ENCODE assay signal across 32 mouse cellular contexts in the genomic region with DNA sequence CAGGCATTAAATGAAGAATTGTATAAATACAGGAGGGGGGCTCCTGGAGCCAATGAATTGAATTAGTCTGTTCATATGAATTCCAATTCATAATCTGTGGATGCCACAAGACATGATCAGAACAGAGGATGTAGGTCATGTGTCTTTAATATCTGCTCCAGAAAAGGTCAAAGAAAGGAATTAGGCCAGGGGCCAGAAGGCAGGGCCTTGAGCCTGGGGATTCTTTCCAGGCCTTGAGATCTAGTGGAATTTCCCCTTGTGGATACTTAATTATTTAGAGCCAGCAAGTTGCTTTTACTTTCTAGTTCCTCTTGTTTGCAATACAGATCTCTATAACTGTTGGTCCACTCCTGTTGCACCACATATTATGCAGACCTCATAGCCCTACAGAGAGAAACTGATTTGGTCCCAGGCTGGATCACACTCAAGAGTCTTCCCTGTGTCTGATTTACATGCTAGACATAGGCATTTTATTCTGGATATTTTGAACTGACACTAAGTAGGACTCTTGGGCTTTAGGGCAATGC. TPM values are rescaled to one million over a fixed set of nuclear protein-coding genes. Genes with fewer than 3 reads are reported as not detected.
DNase-seq lines count a peak whose midpoint lies in the region; ATAC-seq and TF ChIP-seq lines count a peak whose summit lies in the region.
"Had no signal": no experiment of that assay in that cellular context is flagged by ENCODE, and none has a peak within 500 bp of the region (broad histone marks: within the 10 kb centered on the region; RNA-seq: fewer than 3 reads in every experiment).

No protein-coding gene starts in this region.

- ATAC-seq in midbrain, embryonic 11.5 days (ENCODE audit: low FRiP score) = no peak
- ATAC-seq in midbrain, embryonic 13.5 days = no peak
- ATAC-seq: activated CD4-positive, CD25-positive, alpha-beta regulatory T cell, adult 4 months; forebrain, embryonic 16.5 days; hindbrain, postnatal 0 days; intestine, embryonic 15.5 days had no signal

- H3K27me3 ChIP-seq in midbrain, embryonic 11.5 days (ENCODE audit: control insufficient read depth, insufficient read depth, low read length) = no peaks in the 10 kb centered on the region
- H3K27me3 ChIP-seq in midbrain, embryonic 13.5 days = no peaks in the 10 kb centered on the region
- H3K27me3 ChIP-seq in heart, embryonic 10.5 days (ENCODE audit: insufficient read depth, poor library complexity, severe bottlenecking) = no peaks in the 10 kb centered on the region
- H3K27me3 ChIP-seq: CH12.LX; heart, embryonic 15.5 days; hindbrain, embryonic 12.5 days; intestine, embryonic 15.5 days; kidney, embryonic 15.5 days; limb, embryonic 13.5 days; liver, embryonic 13.5 days; megakaryocyte, embryonic 14.5 days; neural tube, embryonic 12.5 days had no signal

- H3K4me1 ChIP-seq in midbrain, embryonic 11.5 days (ENCODE audit: control insufficient read depth, insufficient read depth, low read length) = no peaks in the 10 kb centered on the region
- H3K4me1 ChIP-seq in midbrain, embryonic 13.5 days (replicated peaks) = peaks cover 6% of the 10 kb centered on the region
- H3K4me1 ChIP-seq in heart, embryonic 10.5 days = no peaks in the 10 kb centered on the region
- H3K4me1 ChIP-seq: heart, embryonic 15.5 days; hindbrain, embryonic 12.5 days; intestine, embryonic 15.5 days; kidney, embryonic 15.5 days; limb, embryonic 13.5 days; liver, embryonic 13.5 days; megakaryocyte, embryonic 14.5 days; neural tube, embryonic 12.5 days had no signal

- peak; percentile 28 for DNase-seq in heart, adult 8-10 months (ENCODE audit: low spot score)
- DNase-seq in heart, postnatal 10 days = no peak
- peak; percentile 53 for DNase-seq in midbrain, embryonic 11.5 days (ENCODE audit: low spot score, missing footprints)
- DNase-seq in gastrocnemius, adult 2 months = no peak
- DNase-seq in heart, embryonic 10.5 days (ENCODE audit: low spot score) = no peak
- DNase-seq: B cell, adult 2 months; cerebellum, adult 18-20 months; cerebellum, postnatal 10 days; heart, postnatal 36 days; kidney, postnatal 25 days; liver, embryonic 13.5 days; lung, adult 18-20 months; lung, postnatal 10 days; midbrain, embryonic 14.5 days; right cerebral cortex, adult 18-20 months; spleen, adult 18-20 months; thymus, postnatal 14 days had no signal

- no peak overlapping the region for H3K4me2 ChIP-seq in midbrain, embryonic 11.5 days
- no peak overlapping the region for H3K4me2 ChIP-seq in midbrain, embryonic 13.5 days (replicated peaks)
- H3K4me2 ChIP-seq: heart, embryonic 15.5 days; hindbrain, embryonic 12.5 days; intestine, embryonic 15.5 days; kidney, embryonic 15.5 days; limb, embryonic 13.5 days; liver, embryonic 13.5 days; neural tube, embryonic 12.5 days had no signal

- H3K9ac ChIP-seq in midbrain, embryonic 11.5 days (ENCODE audit: low read length) = no peak overlapping the region
- H3K9ac ChIP-seq in midbrain, embryonic 13.5 days (replicated peaks) = no peak overlapping the region
- H3K9ac ChIP-seq: heart, embryonic 15.5 days; hindbrain, embryonic 12.5 days; intestine, embryonic 15.5 days; kidney, embryonic 15.5 days; limb, embryonic 13.5 days; liver, embryonic 13.5 days; neural tube, embryonic 12.5 days had no signal

- H3K36me3 ChIP-seq in midbrain, embryonic 11.5 days (ENCODE audit: control insufficient read depth, insufficient read depth, low read length) = no peaks in the 10 kb centered on the region
- H3K36me3 ChIP-seq in midbrain, embryonic 13.5 days = no peaks in the 10 kb centered on the region
- H3K36me3 ChIP-seq in macrophage (ENCODE audit: inconsistent target) = no peaks in the 10 kb centered on the region
- no peaks in the 10 kb centered on the region for H3K36me3 ChIP-seq in heart, embryonic 10.5 days
- H3K36me3 ChIP-seq: heart, embryonic 15.5 days; hindbrain, embryonic 12.5 days; intestine, embryonic 15.5 days; kidney, embryonic 15.5 days; limb, embryonic 13.5 days; liver, embryonic 13.5 days; neural tube, embryonic 12.5 days had no signal

- H3K9me3 ChIP-seq in midbrain, embryonic 11.5 days (ENCODE audit: control insufficient read depth, low read length) = no peaks in the 10 kb centered on the region
- no peaks in the 10 kb centered on the region for H3K9me3 ChIP-seq in midbrain, embryonic 13.5 days
- H3K9me3 ChIP-seq in heart, embryonic 10.5 days = no peaks in the 10 kb centered on the region
- H3K9me3 ChIP-seq: heart, embryonic 15.5 days; hindbrain, embryonic 12.5 days; intestine, embryonic 15.5 days; kidney, embryonic 15.5 days; limb, embryonic 13.5 days; liver, embryonic 13.5 days; megakaryocyte, embryonic 14.5 days; neural tube, embryonic 12.5 days had no signal

- H3K27ac ChIP-seq in midbrain, embryonic 11.5 days (ENCODE audit: low read depth, low read length) = no peak overlapping the region
- H3K27ac ChIP-seq in midbrain, embryonic 13.5 days = no peak overlapping the region
- peak overlapping the region; percentile 17; the same call in 1 of the 2 replicates for H3K27ac ChIP-seq in macrophage
- no peak overlapping the region for H3K27ac ChIP-seq in gastrocnemius, adult 2 months
- H3K27ac ChIP-seq in heart, embryonic 10.5 days = no peak overlapping the region
- H3K27ac ChIP-seq: heart, embryonic 15.5 days; hindbrain, embryonic 12.5 days; hindbrain, postnatal 0 days; intestine, embryonic 15.5 days; kidney, embryonic 15.5 days; left cerebral cortex, adult 2 months; limb, embryonic 13.5 days; liver, embryonic 13.5 days; neural tube, embryonic 12.5 days had no signal

- no peak overlapping the region for H3K4me3 ChIP-seq in midbrain, embryonic 11.5 days (ENCODE audit: low read depth, low read length)
- H3K4me3 ChIP-seq in midbrain, embryonic 13.5 days (replicated peaks) = no peak overlapping the region
- H3K4me3 ChIP-seq in macrophage (ENCODE audit: inconsistent target) = no peak overlapping the region
- H3K4me3 ChIP-seq in gastrocnemius, adult 2 months = no peak overlapping the region
- no peak overlapping the region for H3K4me3 ChIP-seq in heart, embryonic 10.5 days
- H3K4me3 ChIP-seq: erythroblast, embryonic 14.5 days; heart, embryonic 15.5 days; hindbrain, embryonic 12.5 days; intestine, embryonic 15.5 days; kidney, embryonic 15.5 days; left cerebral cortex, adult 2 months; limb, embryonic 13.5 days; liver, embryonic 13.5 days; megakaryocyte, embryonic 14.5 days; neural tube, embryonic 12.5 days had no signal

- no peak for TF ChIP-seq CTCF in gastrocnemius, adult 2 months (IDR thresholded peaks at IDR 0.05)

- H3K79me2 ChIP-seq in macrophage (ENCODE audit: inconsistent target) = no peaks in the 10 kb centered on the region

- intact Hi-C loops in heart, postnatal 10 days (cut with DNase I) = no loop called here
- intact Hi-C loops in gastrocnemius, adult 2 months (cut with DNase I) = no loop called here

RNA-seq across cellular contexts. Expression of a gene that starts 31.8 kb away (rescaled TPM):
- 1 to 10 TPM; 6.3 to 8.3 (median 6.8) TPM for total RNA-seq in heart, adult 8-10 months (2022)
- total RNA-seq in heart, postnatal 10 days (2021) = 10 to 100 TPM; 14.7 to 15.6 TPM
- polyA plus RNA-seq in midbrain, embryonic 11.5 days (2014; fragmentation: Nextera tagmentation; extraction: Ambion mirVana) = 14.4 and 18.2 TPM in 2 replicates
- 27.9 and 28.5 TPM in 2 replicates for polyA plus RNA-seq in midbrain, embryonic 13.5 days (2015; fragmentation: Nextera tagmentation; extraction: Ambion mirVana)
- total RNA-seq in macrophage (2018; cell fraction: chromatin; rRNA removed) = 100 to 1,000 TPM in 19 of 26 experiments, 10 to 100 TPM in 7; 72.7 to 295 (median 143) TPM
- 100 to 1,000 TPM in 7 of 26 experiments, 10 to 100 TPM in 19; 42.1 to 126 (median 91.4) TPM for total RNA-seq in macrophage (2018; cell fraction: cytosol; rRNA removed)
- 100 to 1,000 TPM in 17 of 26 experiments, 10 to 100 TPM in 9; 38.7 to 326 (median 141) TPM for total RNA-seq in macrophage (2018; cell fraction: nucleus; rRNA removed)
- 22.6 to 41.6 TPM (median 39.8 TPM) in 3 replicates for polyA plus RNA-seq in macrophage (2018)
- total RNA-seq in gastrocnemius, adult 2 months (2021) = 1 to 10 TPM; 5.5 to 6.3 TPM
- 37.1 and 62.2 TPM in 2 replicates for polyA plus RNA-seq in heart, embryonic 10.5 days (2016; fragmentation: Nextera tagmentation; extraction: Ambion mirVana)

Comparison
In these comparisons a context has a peak if more than half of its experiments do, and no peak if none do; other contexts are left out.
1. DNase-seq: peak in heart, adult 8-10 months (single experiment) and midbrain, embryonic 11.5 days (single experiment); none in heart, postnatal 10 days (0 of 2), gastrocnemius, adult 2 months (single experiment) and heart, embryonic 10.5 days (single experiment).